Mouse (Mus musculus): ENCODE data around the gene Olfr9. TPM values are rescaled to one million over a fixed set of nuclear protein-coding genes. Genes with fewer than 3 reads are reported as not detected.
"Not testable (repeated sequence)": the region's sequence is repeated elsewhere in the genome, so short reads cannot be mapped to it uniquely, and the experiment has no call there.

The Olfr9 gene
- total RNA-seq, 2 experiments from 2014 or later = not detected

- DNase-seq (ENCODE audit: low spot score in 2 of 2) = no peak
- intact Hi-C loops (cut with DNase I) = no loop called here
These were observed 6.6 kb downstream of the Olfr9 start for GRCm38 (mm10) chr10:128995796-128996195.

GRCm38 (mm10) chr10:128996523-128997040 lies 7.4 kb downstream of the Olfr9 start:
- intact Hi-C loops (cut with DNase I) = no loop called here
- DNase-seq (ENCODE audit: low spot score in 2 of 2) = no peak

- no peak for DNase-seq (ENCODE audit: low spot score in 2 of 2)
- intact Hi-C loops (cut with DNase I) = no loop called here
These were observed 15.0 kb downstream of the Olfr9 start for GRCm38 (mm10) chr10:129004032-129004920.

GRCm38 (mm10) chr10:129010288-129010841 lies 21.1 kb downstream of the Olfr9 start, which contains the start of gene Olfr763:
TSS of gene Olfr763 (plus strand) at chr10:129010791.
- intact Hi-C loops (cut with DNase I) = no loop called here
- DNase-seq (ENCODE audit: low spot score in 2 of 2) = no peak

- DNase-seq (ENCODE audit: low spot score in 2 of 2); intact Hi-C loops (cut with DNase I): not testable (repeated sequence)
These were observed 22.3 kb downstream of the Olfr9 start for GRCm38 (mm10) chr10:129011511-129011910.

DNA sequence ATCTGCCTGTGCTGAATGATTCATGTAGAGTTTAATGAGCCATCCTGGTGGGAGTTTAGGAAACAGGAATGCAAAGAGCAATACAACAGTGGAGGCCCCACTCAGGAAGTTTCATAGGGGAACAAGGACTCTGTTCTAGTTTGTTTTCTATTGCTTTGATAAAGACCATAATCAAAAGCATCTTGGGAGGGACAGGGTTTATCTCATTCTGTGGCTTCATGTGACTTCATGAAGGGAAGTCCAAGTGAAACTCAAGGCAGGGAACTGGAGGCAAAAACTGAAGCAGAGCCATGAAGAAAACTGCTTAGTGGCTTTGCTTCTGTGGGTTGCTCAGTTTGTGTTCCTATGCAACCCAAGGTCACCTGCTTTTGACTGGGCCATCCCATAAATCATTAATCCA lies 25.2 kb downstream of the Olfr9 start:
- no peak for DNase-seq (ENCODE audit: low spot score in 2 of 2)
- intact Hi-C loops (cut with DNase I) = no loop called here

DNA sequence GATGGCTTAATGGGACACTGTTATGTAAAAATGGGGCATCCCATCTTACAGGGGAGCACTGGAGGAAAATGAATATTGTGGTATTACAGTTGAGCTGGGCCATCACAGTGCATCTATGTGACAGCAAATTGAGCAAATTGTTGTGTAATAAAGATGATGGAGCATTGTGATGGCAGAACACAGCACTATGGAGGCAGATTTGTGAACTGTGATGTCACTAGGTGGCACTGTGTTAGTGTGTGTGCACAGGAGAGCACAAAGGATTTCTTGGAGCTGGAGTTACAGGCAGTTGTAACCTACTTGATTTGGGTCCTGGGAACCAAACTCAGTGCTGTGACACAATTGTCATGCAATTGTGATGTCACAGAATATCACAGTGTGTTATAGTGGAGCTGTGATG lies 34.1 kb downstream of the Olfr9 start:
- intact Hi-C loops (cut with DNase I) = no loop called here
- no peak for DNase-seq (ENCODE audit: low spot score in 2 of 2)

GRCm38 (mm10) chr10:129026018-129026662 lies 36.9 kb downstream of the Olfr9 start:
- intact Hi-C loops (cut with DNase I) = loop anchor here (2.0 kb wide), 1 partner anchor 1067 kb away; no protein-coding TSS in a partner anchor
- peak; percentile 15 to 17 for DNase-seq (ENCODE audit: low spot score in 2 of 2)

DNA sequence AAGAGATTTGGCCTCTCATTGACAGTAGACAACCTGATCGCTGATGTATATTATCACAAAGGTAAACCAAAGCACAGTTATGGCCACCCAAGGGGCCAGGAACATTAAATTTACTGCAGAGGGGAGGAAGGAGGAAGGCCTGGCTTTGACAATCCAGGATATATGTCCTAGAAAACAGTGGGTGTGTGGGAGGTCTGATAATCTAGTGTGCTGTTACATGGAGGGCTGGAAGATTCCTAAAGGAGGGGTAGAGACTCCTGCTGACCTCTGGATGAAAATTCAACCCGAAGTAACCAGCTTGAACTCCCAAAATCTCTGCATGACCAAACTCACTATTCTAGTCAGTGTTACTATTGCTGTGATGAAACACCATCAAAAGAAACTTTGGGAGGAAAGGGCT lies 39.1 kb downstream of the Olfr9 start:
- DNase-seq (ENCODE audit: low spot score in 2 of 2) = no peak
- intact Hi-C loops (cut with DNase I) = no loop called here

DNA sequence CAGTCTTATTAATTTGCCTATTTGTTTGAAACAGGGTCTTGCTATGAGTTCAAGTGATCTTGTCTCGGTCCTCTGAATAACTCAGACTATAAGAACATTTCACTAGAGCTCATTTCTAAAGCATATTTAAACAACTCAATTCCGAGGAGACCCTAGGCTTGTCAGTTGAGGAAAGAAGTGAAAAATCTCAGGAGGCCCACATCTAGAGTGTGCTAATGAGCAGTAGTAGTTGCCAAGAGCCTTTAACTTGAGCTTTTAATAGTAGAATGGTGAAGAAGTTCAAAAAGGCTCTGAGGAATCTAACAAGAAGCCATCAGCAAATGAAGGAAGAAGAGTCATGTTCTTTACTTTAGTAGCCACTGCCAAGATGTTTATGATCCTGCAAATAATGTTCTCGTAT lies 50.6 kb downstream of the Olfr9 start, which contains the start of gene Olfr764-ps1:
Gene Olfr764-ps1 (minus strand): TSS at position 101 of the 400 bp plus-strand sequence.
- intact Hi-C loops (cut with DNase I) = no loop called here
- DNase-seq (ENCODE audit: low spot score in 2 of 2) = no peak

Other genes with a start within 250 kb of the Olfr9 start
- gene Dgka, start 244.6 kb upstream of the Olfr9 start, total RNA-seq (2021) = 1 to 10 TPM; 5.6 to 7.8 TPM
- 10 to 100 TPM; 27.7 to 31.8 TPM for gene Pym1, start 241.5 kb upstream of the Olfr9 start, total RNA-seq (2021)
- gene Mmp19, start 198.5 kb upstream of the Olfr9 start, total RNA-seq (2021) = under 1 TPM; 0.50 to 0.76 TPM
- 10 to 100 TPM; 65.0 to 66.9 TPM for gene Dnajc14, start 185.4 kb upstream of the Olfr9 start, total RNA-seq (2021)
- 1 to 10 TPM; 8.4 to 8.5 TPM for gene Tmem198b, start 185.1 kb upstream of the Olfr9 start, total RNA-seq (2021)
- 10 to 100 TPM; 32.9 to 40.9 TPM for gene Sarnp, start 172.1 kb upstream of the Olfr9 start, total RNA-seq (2021)
- 1 to 10 TPM; 7.1 to 7.7 TPM for gene Ormdl2, start 167.8 kb upstream of the Olfr9 start, total RNA-seq (2021)
- gene Gdf11, start 97.7 kb upstream of the Olfr9 start, total RNA-seq (2021) = 10 to 100 TPM; 12.6 to 14.7 TPM
- 10 to 100 TPM; 59.5 to 64.6 TPM for gene Cd63, start 88.4 kb upstream of the Olfr9 start, total RNA-seq (2021)
- gene Rdh5, start 66.5 kb upstream of the Olfr9 start, total RNA-seq (2021) = 1 to 10 TPM; 6.7 to 7.0 TPM
- gene Bloc1s1, start 65.4 kb upstream of the Olfr9 start, total RNA-seq (2021) = 10 to 100 TPM; 85.2 to 95.4 TPM
- 10 to 100 TPM; 13.0 to 16.5 TPM for gene Itga7, start 55.6 kb upstream of the Olfr9 start, total RNA-seq (2021)
- gene Mettl7b, start 28.4 kb upstream of the Olfr9 start, total RNA-seq (2021) = not detected
- not detected for gene Olfr763, start 21.4 kb downstream of the Olfr9 start, total RNA-seq (2021)
- not detected for gene Olfr764-ps1, start 50.5 kb downstream of the Olfr9 start, total RNA-seq (2021)
- gene Olfr765, start 60.6 kb downstream of the Olfr9 start, total RNA-seq (2021) = not detected
- not detected for gene Olfr766-ps1, start 79.5 kb downstream of the Olfr9 start, total RNA-seq (2021)
- gene Olfr767, start 93.5 kb downstream of the Olfr9 start, total RNA-seq (2021) = not detected
- not detected for gene Olfr768, start 109.9 kb downstream of the Olfr9 start, total RNA-seq (2021)
- gene Olfr769, start 128.4 kb downstream of the Olfr9 start, total RNA-seq (2021) = not detected
- gene Olfr770, start 149.6 kb downstream of the Olfr9 start, total RNA-seq (2021) = not detected
- not detected for gene Olfr771, start 175.3 kb downstream of the Olfr9 start, total RNA-seq (2021)
- gene Olfr772, start 188.5 kb downstream of the Olfr9 start, total RNA-seq (2021) = not detected
- not detected for gene Olfr773, start 198.0 kb downstream of the Olfr9 start, total RNA-seq (2021)
- gene Olfr774, start 246.8 kb downstream of the Olfr9 start, total RNA-seq (2021) = not detected